25 mouse cellular contexts compared by ENCODE assay signal in the genomic region with DNA sequence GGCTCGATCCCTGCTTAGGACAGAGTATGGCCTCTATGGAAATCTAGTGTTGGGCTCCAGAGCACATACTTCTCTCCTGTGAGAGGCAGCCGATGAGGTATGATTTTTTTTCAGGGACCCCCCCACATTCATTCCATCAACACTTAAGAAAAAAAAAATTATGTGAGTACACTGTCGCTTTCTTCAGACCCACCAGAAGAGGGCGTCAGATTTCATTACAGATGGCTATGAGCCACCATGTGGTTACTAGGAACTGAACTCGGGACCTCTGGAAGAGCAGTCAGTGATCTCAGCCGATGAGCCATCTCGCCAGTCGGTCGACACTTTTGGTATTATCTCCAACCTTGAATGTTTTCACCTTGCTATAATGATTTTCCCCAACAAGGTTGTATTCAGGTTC.
DNase-seq lines count a peak whose midpoint lies in the region; ATAC-seq and TF ChIP-seq lines count a peak whose summit lies in the region.
"Had no signal": no experiment of that assay in that cellular context is flagged by ENCODE, and none has a peak within 500 bp of the region (broad histone marks: within the 10 kb centered on the region; RNA-seq: fewer than 3 reads in every experiment).

No protein-coding gene starts in this region.

- no peak overlapping the region for H3K4me2 ChIP-seq in lung, postnatal 0 days (replicated peaks; ENCODE audit: low read depth, low read length)
- H3K4me2 ChIP-seq: embryonic facial prominence, embryonic 12.5 days; heart, embryonic 11.5 days; hindbrain, embryonic 14.5 days; limb, embryonic 15.5 days; lung, embryonic 15.5 days; midbrain, embryonic 12.5 days; neural tube, embryonic 13.5 days had no signal

- H3K4me1 ChIP-seq in kidney, adult 2 months (ENCODE audit: control insufficient read depth, insufficient read depth, low read length): no peaks in the 10 kb centered on the region; the same call in 1 of the 2 replicates
- H3K4me1 ChIP-seq in lung, postnatal 0 days (ENCODE audit: insufficient read depth, low read depth, low read length): peaks cover 4% of the 10 kb centered on the region; the same call in 1 of the 2 replicates
- H3K4me1 ChIP-seq in small intestine, adult 2 months (ENCODE audit: control insufficient read depth, insufficient read depth, insufficient read length, low read length): peaks cover 11% of the 10 kb centered on the region; the same call in 1 of the 2 replicates
- H3K4me1 ChIP-seq: embryonic facial prominence, embryonic 12.5 days had no signal

- intact Hi-C loops in gastrocnemius, adult 2 months (cut with DNase I): no loop called here
- intact Hi-C loops in gastrocnemius, postnatal 36 days (cut with DNase I): no loop called here

- no peaks in the 10 kb centered on the region for H3K9me3 ChIP-seq in lung, postnatal 0 days (ENCODE audit: low read length)
- H3K9me3 ChIP-seq: embryonic facial prominence, embryonic 12.5 days; limb, embryonic 15.5 days; lung, embryonic 15.5 days; midbrain, embryonic 12.5 days; neural tube, embryonic 13.5 days had no signal

- no peaks in the 10 kb centered on the region for H3K27me3 ChIP-seq in kidney, adult 2 months (replicated peaks; ENCODE audit: control insufficient read depth, insufficient read depth, low read length)
- H3K27me3 ChIP-seq in lung, postnatal 0 days (replicated peaks; ENCODE audit: insufficient read depth, low read length): no peaks in the 10 kb centered on the region
- no peaks in the 10 kb centered on the region for H3K27me3 ChIP-seq in small intestine, adult 2 months (ENCODE audit: control insufficient read depth, insufficient read depth, low read length)
- H3K27me3 ChIP-seq: embryonic facial prominence, embryonic 12.5 days; lung, embryonic 15.5 days had no signal

- no peak overlapping the region for H3K9ac ChIP-seq in lung, postnatal 0 days (replicated peaks; ENCODE audit: low read depth)
- H3K9ac ChIP-seq: embryonic facial prominence, embryonic 12.5 days; hindbrain, embryonic 14.5 days; limb, embryonic 15.5 days; lung, embryonic 15.5 days; midbrain, embryonic 12.5 days; neural tube, embryonic 13.5 days had no signal

- peak; percentile 23; the same call in 1 of the 2 replicates for TF ChIP-seq CTCF in gastrocnemius, adult 2 months (IDR thresholded peaks at IDR 0.05)
- TF ChIP-seq CTCF in kidney, adult 2 months (conservative IDR thresholded peaks at IDR 0.05; ENCODE audit: insufficient read depth, insufficient read length, low read depth, low read length): 0 out of 2 replicates have a peak, but pooled peaks have one; percentile 9
- peak; percentile 43; the same call in 1 of the 2 replicates for TF ChIP-seq CTCF in lung, postnatal 0 days (IDR thresholded peaks at IDR 0.05)
- no peak for TF ChIP-seq CTCF in small intestine, adult 2 months (IDR thresholded peaks at IDR 0.05; ENCODE audit: extremely low read depth, insufficient read length, insufficient replicate concordance, low read depth, low read length)

- no peak overlapping the region for H3K4me3 ChIP-seq in gastrocnemius, adult 2 months
- H3K4me3 ChIP-seq in kidney, adult 2 months (ENCODE audit: insufficient read depth, low read depth, low read length): no peak overlapping the region
- H3K4me3 ChIP-seq in lung, postnatal 0 days (ENCODE audit: low read depth, low read length): no peak overlapping the region
- H3K4me3 ChIP-seq in small intestine, adult 2 months (ENCODE audit: low read depth, low read length): no peak overlapping the region
- H3K4me3 ChIP-seq: embryonic facial prominence, embryonic 12.5 days; erythroblast, embryonic 14.5 days; limb, embryonic 15.5 days; lung, embryonic 15.5 days; midbrain, embryonic 12.5 days; neural tube, embryonic 13.5 days had no signal

- 89% methylated on average over 9 of the region's 9 CpGs for WGBS in kidney, adult 2 months
- WGBS in lung, postnatal 0 days: 87% methylated on average over 9 of the region's 9 CpGs
- 89% methylated on average over 9 of the region's 9 CpGs for WGBS in small intestine, adult 2 months

- no peak for DNase-seq in gastrocnemius, adult 2 months
- DNase-seq in gastrocnemius, postnatal 36 days: no peak
- no peak for DNase-seq in kidney, adult 2 months
- no peak for DNase-seq in kidney, adult 11 months
- DNase-seq in lung, postnatal 0 days (ENCODE audit: low spot score): no peak
- no peak for DNase-seq in lung, postnatal 36 days
- no peak for DNase-seq in retina, embryonic 14.5 days (ENCODE audit: low spot score)
- DNase-seq: adrenal gland, postnatal 10 days; cerebellum, adult 11 months; cerebellum, postnatal 10 days; gastrocnemius, postnatal 14 days; kidney, postnatal 4 days; thymus, adult 18-20 months had no signal

- H3K36me3 ChIP-seq in kidney, adult 2 months (ENCODE audit: control insufficient read depth, insufficient read depth, low read length): no peaks in the 10 kb centered on the region
- H3K36me3 ChIP-seq in lung, postnatal 0 days (ENCODE audit: insufficient read depth, low read length): no peaks in the 10 kb centered on the region
- H3K36me3 ChIP-seq in small intestine, adult 2 months (ENCODE audit: control insufficient read depth, insufficient read depth, low read length): no peaks in the 10 kb centered on the region
- H3K36me3 ChIP-seq: embryonic facial prominence, embryonic 12.5 days; limb, embryonic 15.5 days; lung, embryonic 15.5 days; midbrain, embryonic 12.5 days; neural tube, embryonic 13.5 days had no signal

- TF ChIP-seq EP300 in lung, postnatal 0 days (IDR thresholded peaks at IDR 0.05): no peak

- TF ChIP-seq POLR2A in kidney, adult 2 months (IDR thresholded peaks at IDR 0.05; ENCODE audit: low read depth, low read length): no peak
- TF ChIP-seq POLR2A in small intestine, adult 2 months (IDR thresholded peaks at IDR 0.05; ENCODE audit: low read depth, low read length): no peak

- no peak for ATAC-seq in lung, postnatal 0 days
- ATAC-seq: activated CD4-positive, CD25-positive, alpha-beta regulatory T cell, adult 4 months; CD4-positive, CD25-positive, alpha-beta regulatory T cell, adult 4 months; forebrain, embryonic 14.5 days had no signal

- no peak overlapping the region for H3K27ac ChIP-seq in gastrocnemius, adult 2 months
- no peak overlapping the region for H3K27ac ChIP-seq in kidney, adult 2 months (ENCODE audit: insufficient read depth, low read depth, low read length)
- H3K27ac ChIP-seq in lung, postnatal 0 days (ENCODE audit: low read length): no peak overlapping the region
- peak overlapping the region; percentile 59; the same call in 1 of the 2 replicates for H3K27ac ChIP-seq in small intestine, adult 2 months (ENCODE audit: insufficient read depth, low read depth, low read length)
- H3K27ac ChIP-seq: embryonic facial prominence, embryonic 12.5 days; hindbrain, embryonic 14.5 days; limb, embryonic 15.5 days; lung, embryonic 15.5 days; midbrain, embryonic 12.5 days had no signal
